ENCODE assay signal across 8 mouse cellular contexts in the genomic region with DNA sequence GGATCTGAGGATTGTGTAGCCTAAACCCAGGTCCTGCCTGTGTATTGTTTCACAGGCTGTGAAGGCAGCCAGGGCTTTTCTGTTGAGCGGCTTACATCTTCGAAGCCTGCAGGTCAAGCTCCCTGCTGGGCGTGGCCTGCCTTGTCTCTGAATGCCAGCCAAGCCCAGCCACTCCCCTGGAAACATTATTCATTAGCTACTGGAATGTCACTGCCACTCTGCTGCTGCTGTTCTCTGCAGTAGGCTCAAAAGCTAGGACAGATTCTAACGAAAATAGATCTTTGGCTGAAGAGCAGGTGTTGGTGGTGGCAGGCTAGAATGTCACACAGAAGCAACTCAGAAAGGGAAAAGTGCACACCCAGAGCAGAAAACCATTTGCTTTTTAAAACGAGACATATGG.
DNase-seq lines count a peak whose midpoint lies in the region; ATAC-seq and TF ChIP-seq lines count a peak whose summit lies in the region.
"Had no signal": no experiment of that assay in that cellular context is flagged by ENCODE, and none has a peak within 500 bp of the region (broad histone marks: within the 10 kb centered on the region; RNA-seq: fewer than 3 reads in every experiment).

No protein-coding gene starts in this region.

- TF ChIP-seq CTCF in heart, postnatal 0 days (IDR thresholded peaks at IDR 0.05; ENCODE audit: low read depth), result no peak

- no peaks in the 10 kb centered on the region for H3K27me3 ChIP-seq in heart, postnatal 0 days (ENCODE audit: control insufficient read depth, insufficient read depth, low read length)
- no peaks in the 10 kb centered on the region for H3K27me3 ChIP-seq in midbrain, embryonic 16.5 days (ENCODE audit: control insufficient read depth, insufficient read depth, low read depth, low read length)
- H3K27me3 ChIP-seq: liver, embryonic 15.5 days had no signal

- H3K4me3 ChIP-seq in heart, postnatal 0 days (ENCODE audit: low read depth, low read length), result no peak overlapping the region
- no peak overlapping the region for H3K4me3 ChIP-seq in midbrain, embryonic 16.5 days (ENCODE audit: low read depth, low read length)
- H3K4me3 ChIP-seq: liver, embryonic 15.5 days had no signal

- peak; percentile 60 for DNase-seq in urinary bladder, postnatal 14 days (ENCODE audit: low spot score)
- DNase-seq in urinary bladder, postnatal 10 days (ENCODE audit: low spot score), result no peak
- DNase-seq in embryo, embryonic 11 days, result peak; percentile 82
- peak; percentile 79 for DNase-seq in heart, postnatal 0 days (ENCODE audit: low spot score)
- DNase-seq in kidney, postnatal 25 days, result peak; percentile 82 to 84
- DNase-seq in c-Kit-positive CD71-positive TER-119-positive erythroid progenitor cells, embryonic 14.5 days (ENCODE audit: low spot score), result no peak

- H3K36me3 ChIP-seq in heart, postnatal 0 days (replicated peaks; ENCODE audit: control insufficient read depth, insufficient read depth, low read length), result no peaks in the 10 kb centered on the region
- no peaks in the 10 kb centered on the region for H3K36me3 ChIP-seq in midbrain, embryonic 16.5 days (ENCODE audit: control insufficient read depth, insufficient read depth, low read length)
- H3K36me3 ChIP-seq: liver, embryonic 15.5 days had no signal

- H3K4me2 ChIP-seq in heart, postnatal 0 days (ENCODE audit: low read depth, low read length), result 0 out of 2 replicates have a peak overlapping the region, but pooled peaks have one; percentile 8
- no peak overlapping the region for H3K4me2 ChIP-seq in midbrain, embryonic 16.5 days (ENCODE audit: low read length)
- H3K4me2 ChIP-seq: liver, embryonic 15.5 days had no signal

- ATAC-seq in heart, postnatal 0 days (ENCODE audit: insufficient read depth, low read depth), result peak; percentile 91
- ATAC-seq in midbrain, embryonic 16.5 days, result peak; percentile 56; the same call in 1 of the 2 replicates

- no peaks in the 10 kb centered on the region for H3K9me3 ChIP-seq in heart, postnatal 0 days (replicated peaks; ENCODE audit: control insufficient read depth, low read length)
- no peaks in the 10 kb centered on the region for H3K9me3 ChIP-seq in midbrain, embryonic 16.5 days (replicated peaks; ENCODE audit: control insufficient read depth, low read length, poor library complexity, severe bottlenecking)
- H3K9me3 ChIP-seq: liver, embryonic 15.5 days had no signal

- WGBS in heart, postnatal 0 days, result 7% methylated on average over 5 of the region's 5 CpGs
- WGBS in midbrain, embryonic 16.5 days, result 11% methylated on average over 5 of the region's 5 CpGs

- peak overlapping the region; percentile 61 for H3K27ac ChIP-seq in heart, postnatal 0 days (ENCODE audit: low read depth)
- H3K27ac ChIP-seq in midbrain, embryonic 16.5 days (ENCODE audit: low read length), result no peak overlapping the region
- H3K27ac ChIP-seq: liver, embryonic 15.5 days had no signal

- H3K9ac ChIP-seq in heart, postnatal 0 days (replicated peaks; ENCODE audit: low read depth, low read length), result no peak overlapping the region
- H3K9ac ChIP-seq in midbrain, embryonic 16.5 days (ENCODE audit: low read depth, low read length), result no peak overlapping the region
- H3K9ac ChIP-seq: liver, embryonic 15.5 days had no signal

- no peak for TF ChIP-seq EP300 in heart, postnatal 0 days (IDR thresholded peaks at IDR 0.05; ENCODE audit: low read depth)

- peaks cover 16% of the 10 kb centered on the region; the same call in 1 of the 2 replicates for H3K4me1 ChIP-seq in heart, postnatal 0 days (ENCODE audit: control insufficient read depth, insufficient read depth)
- H3K4me1 ChIP-seq in midbrain, embryonic 16.5 days (ENCODE audit: control insufficient read depth, insufficient read depth, low read length), result 0 out of 2 replicates have a peak, but pooled peaks cover 3% of the 10 kb centered on the region
- H3K4me1 ChIP-seq: liver, embryonic 15.5 days had no signal

Comparison
In these comparisons a context has a peak if more than half of its experiments do, and no peak if none do; other contexts are left out.
1. DNase-seq: peak in urinary bladder, postnatal 14 days (single experiment), embryo, embryonic 11 days (single experiment), heart, postnatal 0 days (single experiment) and kidney, postnatal 25 days (2 of 2); none in urinary bladder, postnatal 10 days (single experiment) and c-Kit-positive CD71-positive TER-119-positive erythroid progenitor cells, embryonic 14.5 days (single experiment).